In the genomic region with DNA sequence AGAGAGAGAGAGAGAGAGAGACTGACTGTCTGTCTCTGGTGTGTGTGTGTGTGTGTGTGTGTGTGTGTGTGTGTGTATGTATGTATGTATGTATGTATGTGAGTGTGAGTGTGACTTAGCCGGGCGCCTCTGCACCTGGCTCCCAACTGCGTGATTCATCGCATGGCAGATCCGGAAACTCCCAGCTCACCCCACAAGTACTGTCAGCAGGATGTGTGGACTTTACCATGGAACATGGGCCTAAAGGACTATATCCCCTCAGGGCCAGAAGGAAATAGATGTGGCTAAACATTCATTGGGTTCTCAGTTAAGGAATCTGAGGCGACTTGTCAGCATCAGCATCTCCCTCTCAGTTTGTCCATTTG, we compare ENCODE assay signal across 8 mouse cellular contexts. TPM values are rescaled to one million over a fixed set of nuclear protein-coding genes. Genes with fewer than 3 reads are reported as not detected.
DNase-seq lines count a peak whose midpoint lies in the region; ATAC-seq lines count a peak whose summit lies in the region.

No protein-coding gene starts in this region.

- peaks cover 19% of the 10 kb centered on the region for H3K36me3 ChIP-seq in heart, embryonic 13.5 days
- peaks cover 6% of the 10 kb centered on the region; the same call in 1 of the 2 replicates for H3K36me3 ChIP-seq in embryonic facial prominence, embryonic 13.5 days

- H3K4me1 ChIP-seq in heart, embryonic 13.5 days, result peaks cover 11% of the 10 kb centered on the region
- peaks cover 11% of the 10 kb centered on the region for H3K4me1 ChIP-seq in embryonic facial prominence, embryonic 13.5 days

- intact Hi-C loops in heart, postnatal 10 days (cut with DNase I), result no loop called here

- peak overlapping the region; percentile 90 for H3K9ac ChIP-seq in heart, embryonic 13.5 days
- peak overlapping the region; percentile 81 for H3K9ac ChIP-seq in embryonic facial prominence, embryonic 13.5 days

- H3K4me3 ChIP-seq in heart, embryonic 13.5 days, result peak overlapping the region; percentile 84
- peak overlapping the region; percentile 75 for H3K4me3 ChIP-seq in embryonic facial prominence, embryonic 13.5 days

- ATAC-seq in heart, embryonic 13.5 days (ENCODE audit: extremely low read depth, insufficient number of reproducible peaks, low FRiP score, low TSS enrichment), result no peak
- no peak for ATAC-seq in embryonic facial prominence, embryonic 13.5 days (ENCODE audit: insufficient number of reproducible peaks, insufficient read depth, low FRiP score, low TSS enrichment, low read depth)

- peak overlapping the region; percentile 76 for H3K4me2 ChIP-seq in heart, embryonic 13.5 days
- peak overlapping the region; percentile 69 for H3K4me2 ChIP-seq in embryonic facial prominence, embryonic 13.5 days

- no peak overlapping the region for H3K27ac ChIP-seq in heart, embryonic 13.5 days (replicated peaks)
- no peak overlapping the region for H3K27ac ChIP-seq in embryonic facial prominence, embryonic 13.5 days

- no peaks in the 10 kb centered on the region for H3K9me3 ChIP-seq in heart, embryonic 13.5 days
- H3K9me3 ChIP-seq in embryonic facial prominence, embryonic 13.5 days, result no peaks in the 10 kb centered on the region

- DNase-seq in heart, postnatal 10 days, result no peak
- peak; percentile 1 to 5 for DNase-seq in CD8-positive naive resting alpha-beta T cell, adult 2 months (ENCODE audit: low read depth in 2 of 2, low spot score in 2 of 2)
- peak; percentile 18 for DNase-seq in kidney, postnatal 10 days
- peak; percentile 65 for DNase-seq in naive thymus-derived CD4-positive, alpha-beta T cell, adult 2 months (ENCODE audit: low read depth)
- DNase-seq in adrenal gland, postnatal 4 days (ENCODE audit: low spot score in 2 of 2), result no peak
- DNase-seq in layer of hippocampus, postnatal 25 days (ENCODE audit: extremely low spot score in 1 of 2, low spot score in 1 of 2), result no peak

- H3K27me3 ChIP-seq in heart, embryonic 13.5 days (replicated peaks), result no peaks in the 10 kb centered on the region
- H3K27me3 ChIP-seq in embryonic facial prominence, embryonic 13.5 days, result no peaks in the 10 kb centered on the region

- 11% methylated on average over 6 of the region's 6 CpGs for WGBS in heart, embryonic 13.5 days
- WGBS in embryonic facial prominence, embryonic 13.5 days, result 5% methylated on average over 6 of the region's 6 CpGs

RNA-seq across cellular contexts. Expression of gene Efl1, which starts 0.6 kb away (rescaled TPM):
- polyA plus RNA-seq in heart, embryonic 13.5 days (2015; fragmentation: Nextera tagmentation; extraction: Ambion mirVana), result 13.4 and 15.6 TPM in 2 replicates
- 10 to 100 TPM; 13.4 to 14.0 TPM for total RNA-seq in heart, postnatal 10 days (2021)
- 25.0 and 25.5 TPM in 2 replicates for polyA plus RNA-seq in embryonic facial prominence, embryonic 13.5 days (2015; fragmentation: Nextera tagmentation; extraction: Ambion mirVana)
- total RNA-seq in adrenal gland, postnatal 4 days (2021), result 10 to 100 TPM; 20.3 to 24.6 TPM
- 10 to 100 TPM; 16.3 to 17.4 TPM for total RNA-seq in layer of hippocampus, postnatal 25 days (2021)

RNA-seq across cellular contexts. Expression of gene Saxo2, which starts 0.7 kb away (rescaled TPM):
- 7.4 and 8.2 TPM in 2 replicates for polyA plus RNA-seq in heart, embryonic 13.5 days (2015; fragmentation: Nextera tagmentation; extraction: Ambion mirVana)
- total RNA-seq in heart, postnatal 10 days (2021), result 1 to 10 TPM; 1.9 to 3.6 TPM
- 7.1 and 9.7 TPM in 2 replicates for polyA plus RNA-seq in embryonic facial prominence, embryonic 13.5 days (2015; fragmentation: Nextera tagmentation; extraction: Ambion mirVana)
- total RNA-seq in adrenal gland, postnatal 4 days (2021), result 1 to 10 TPM; 3.3 to 3.9 TPM
- 10 to 100 TPM in 1 of 2 experiments, 1 to 10 TPM in 1; 8.6 to 10.3 TPM for total RNA-seq in layer of hippocampus, postnatal 25 days (2021)

Comparison
In these comparisons a context has a peak if more than half of its experiments do, and no peak if none do; other contexts are left out.
1. DNase-seq: peak in CD8-positive naive resting alpha-beta T cell, adult 2 months (2 of 2), kidney, postnatal 10 days (single experiment) and naive thymus-derived CD4-positive, alpha-beta T cell, adult 2 months (single experiment); none in heart, postnatal 10 days (0 of 2), adrenal gland, postnatal 4 days (0 of 2) and layer of hippocampus, postnatal 25 days (0 of 2).